Mouse (Mus musculus): ENCODE measurements around the gene Frmpd2.

GRCm38 (mm10) chr14:33476094-33476760, 4.7 kb downstream of the Frmpd2 start:
- TF ChIP-seq POLR2A (IDR thresholded peaks at IDR 0.05; ENCODE audit: control insufficient read depth, low read depth, low read length) (no peak), CTCF (IDR thresholded peaks at IDR 0.05; ENCODE audit: control insufficient read depth, insufficient read depth, insufficient replicate concordance, low read depth, low read length) (no peak)
